Mouse (Mus musculus) kidney, adult 18-20 months (tissue): ENCODE results near the gene Apoc2.

ENCODE experiments used
- DNase-seq: peaks from one replicate; pipeline ENCODE4 v3.0.0; 2021

The Apoc2 gene

DNA sequence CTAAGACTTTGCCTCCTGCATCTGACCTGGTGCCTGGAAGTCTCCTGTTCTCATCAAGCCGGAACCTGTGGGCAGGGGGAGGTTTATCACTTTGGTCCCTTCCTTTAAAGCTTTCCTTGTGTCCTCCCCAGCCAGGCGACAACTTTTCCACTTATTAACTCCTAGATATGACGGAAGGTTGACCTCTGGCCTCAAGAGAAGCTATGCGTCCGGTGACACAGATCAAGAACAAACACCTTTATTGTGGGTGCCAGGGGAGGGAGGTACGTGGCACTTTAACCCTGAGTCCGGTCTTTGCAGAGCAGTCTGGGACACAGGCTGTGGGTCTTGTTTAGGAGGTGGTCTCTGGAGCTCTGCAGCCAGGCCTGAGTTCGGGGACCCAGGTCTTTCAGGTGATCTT, at the start of gene Apoc2:
Apoc2 (minus strand) TSS at position 70 of the 400 bp plus-strand sequence.
- no peak for DNase-seq

DNA sequence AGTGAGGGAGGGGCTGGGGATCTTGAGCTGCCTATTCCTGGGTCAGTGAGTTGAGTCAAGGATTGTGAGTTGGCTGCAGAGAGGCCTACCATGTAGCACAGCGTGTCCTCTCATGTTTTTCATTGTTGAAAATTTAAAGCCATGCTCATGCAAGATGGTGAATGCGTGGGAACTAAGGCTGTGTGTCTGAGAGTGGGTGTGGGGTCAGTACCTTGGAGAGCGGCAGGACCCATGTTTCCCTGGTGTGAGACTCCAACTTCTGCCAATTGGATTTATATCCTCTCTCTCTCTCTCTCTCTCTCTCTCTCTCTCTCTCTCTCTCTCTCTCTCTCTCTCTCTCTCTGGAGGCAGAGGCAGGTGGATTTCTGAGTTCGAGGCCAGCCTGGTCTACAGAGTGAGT, 48.8 kb upstream of the Apoc2 start:
- DNase-seq, result no peak

DNA sequence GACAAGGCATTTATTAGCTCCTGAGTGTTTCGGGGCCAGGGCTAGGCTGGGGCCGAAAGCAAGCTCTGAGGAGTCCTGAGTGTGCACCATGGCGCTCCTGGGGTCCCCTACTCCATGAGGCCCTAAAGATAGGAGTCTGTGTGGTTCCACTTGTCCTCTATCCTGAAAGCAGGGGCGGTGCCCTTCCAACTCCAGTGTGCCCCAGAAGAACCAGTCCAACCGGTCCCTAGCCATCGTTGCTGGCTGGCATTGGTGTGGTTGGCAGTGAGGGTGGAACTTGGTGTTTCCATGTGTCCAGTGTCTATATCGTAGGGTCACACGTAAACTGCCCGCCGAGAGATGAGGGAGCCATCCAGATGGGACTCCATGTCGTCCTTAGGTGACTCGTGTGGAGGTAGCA, 46.4 kb upstream of the Apoc2 start:
- peak; percentile 38 for DNase-seq

DNA sequence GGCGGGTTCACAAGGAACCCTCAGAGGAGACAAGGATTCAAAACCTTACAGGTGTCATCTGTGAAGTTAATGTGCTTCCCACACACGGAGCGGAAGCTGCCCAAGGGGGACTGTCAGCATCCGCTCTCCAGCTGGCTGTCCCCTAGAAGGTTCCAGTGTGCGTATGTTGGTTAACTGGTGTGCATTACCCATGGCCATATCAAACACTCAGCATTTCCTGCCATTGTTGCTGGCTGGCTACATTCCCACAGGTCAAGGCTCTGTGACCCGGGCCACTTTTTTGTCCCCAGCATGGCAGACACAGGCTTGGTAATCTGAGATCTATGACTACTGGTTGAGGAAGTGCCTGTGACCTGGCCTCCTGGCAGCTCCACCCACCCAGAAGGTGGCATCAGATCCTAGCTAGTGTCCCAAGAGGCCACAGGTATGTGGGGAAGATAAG, 45.0 kb upstream of the Apoc2 start:
- DNase-seq, result peak; percentile 65

DNA sequence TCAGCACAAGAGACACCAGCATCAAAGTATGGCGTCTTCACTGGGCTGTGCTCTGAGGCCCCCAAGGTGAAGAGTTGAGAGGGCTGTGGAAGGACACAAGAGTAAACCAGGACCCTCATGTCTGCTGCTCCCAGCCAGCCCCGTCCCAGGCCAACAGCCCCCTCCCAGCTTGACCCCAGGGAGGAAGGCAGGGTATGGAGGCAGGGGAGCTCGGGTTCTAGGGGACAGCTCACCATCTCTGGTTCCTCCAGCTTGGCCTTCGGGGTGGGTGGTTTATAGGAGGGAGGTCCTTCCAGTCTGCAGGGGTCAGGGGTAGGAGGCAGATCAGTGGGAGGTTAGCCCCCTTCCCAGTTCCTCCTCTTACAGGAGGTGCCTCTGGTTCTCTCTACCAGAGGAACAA, 41.5 kb upstream of the Apoc2 start:
- no peak for DNase-seq

DNA sequence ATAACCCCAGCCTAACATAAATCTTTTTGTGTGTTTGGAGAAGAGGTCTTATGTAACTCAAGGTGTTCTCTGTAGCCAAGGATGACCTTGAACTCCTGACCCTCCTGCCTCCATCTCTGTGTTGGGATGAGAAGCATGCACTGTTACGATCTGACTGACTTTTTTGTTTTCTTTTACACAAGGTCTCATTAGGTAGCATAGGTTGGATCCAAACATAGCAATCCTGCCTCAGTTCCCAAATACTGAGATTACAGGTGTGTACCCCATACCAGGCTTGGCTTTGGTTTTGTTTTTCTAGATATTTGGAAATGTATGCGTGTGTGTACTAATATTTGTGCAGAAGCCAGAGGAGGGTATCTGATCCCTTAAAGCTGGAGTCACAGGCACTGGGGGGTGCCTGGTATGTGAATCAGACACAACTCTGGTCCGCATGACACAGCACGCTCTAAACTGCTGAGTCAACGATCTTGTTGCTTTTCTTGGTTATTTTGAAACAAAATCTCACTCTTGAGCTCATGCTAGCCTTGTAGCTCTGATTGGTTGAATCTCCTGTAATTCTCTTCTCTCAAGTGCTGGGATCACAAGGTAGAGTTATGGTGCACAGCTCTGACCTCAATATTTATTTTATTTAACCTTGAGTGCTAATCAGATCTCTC, 40.7 kb upstream of the Apoc2 start:
- DNase-seq, result no peak

DNA sequence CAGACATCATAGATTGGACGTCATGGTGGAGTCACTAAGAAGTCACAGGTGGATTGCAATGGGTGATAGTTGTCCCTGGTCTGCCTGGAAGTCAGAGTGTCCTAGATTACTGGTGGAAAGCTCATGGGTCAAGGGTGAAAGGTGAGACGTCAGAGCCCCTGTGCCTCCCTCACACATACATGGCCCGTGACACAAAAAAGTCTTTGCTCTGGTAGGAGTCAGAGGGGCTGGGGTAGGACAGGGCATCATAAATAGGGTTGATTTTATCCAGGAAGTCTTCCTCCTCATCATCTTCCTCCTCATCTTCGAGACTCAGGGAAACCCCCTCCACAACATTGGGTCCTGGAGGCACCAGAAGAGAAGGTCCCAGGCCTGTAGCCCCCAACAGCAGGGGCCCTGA, 39.6 kb upstream of the Apoc2 start:
- DNase-seq, result no peak

DNA sequence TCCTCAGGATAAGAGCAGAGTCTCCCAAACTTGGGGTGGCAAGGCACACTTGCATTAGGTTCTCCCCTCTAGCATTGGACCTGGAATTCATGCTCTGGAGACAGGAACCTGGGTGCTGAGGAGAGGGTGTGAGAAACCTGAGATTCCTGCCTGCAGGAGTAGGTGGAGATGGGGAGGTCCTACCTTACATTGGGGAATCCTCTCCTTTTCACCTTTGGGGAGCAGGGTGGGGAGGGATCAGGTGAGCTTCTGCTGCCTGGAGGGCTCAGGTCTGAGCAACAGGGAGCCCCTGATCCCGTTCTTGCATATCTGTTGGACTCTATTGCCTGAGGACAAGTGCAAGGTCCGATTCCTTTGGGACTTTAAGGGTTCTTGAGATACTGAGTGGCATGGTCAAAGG, 39.1 kb upstream of the Apoc2 start:
- no peak for DNase-seq

DNA sequence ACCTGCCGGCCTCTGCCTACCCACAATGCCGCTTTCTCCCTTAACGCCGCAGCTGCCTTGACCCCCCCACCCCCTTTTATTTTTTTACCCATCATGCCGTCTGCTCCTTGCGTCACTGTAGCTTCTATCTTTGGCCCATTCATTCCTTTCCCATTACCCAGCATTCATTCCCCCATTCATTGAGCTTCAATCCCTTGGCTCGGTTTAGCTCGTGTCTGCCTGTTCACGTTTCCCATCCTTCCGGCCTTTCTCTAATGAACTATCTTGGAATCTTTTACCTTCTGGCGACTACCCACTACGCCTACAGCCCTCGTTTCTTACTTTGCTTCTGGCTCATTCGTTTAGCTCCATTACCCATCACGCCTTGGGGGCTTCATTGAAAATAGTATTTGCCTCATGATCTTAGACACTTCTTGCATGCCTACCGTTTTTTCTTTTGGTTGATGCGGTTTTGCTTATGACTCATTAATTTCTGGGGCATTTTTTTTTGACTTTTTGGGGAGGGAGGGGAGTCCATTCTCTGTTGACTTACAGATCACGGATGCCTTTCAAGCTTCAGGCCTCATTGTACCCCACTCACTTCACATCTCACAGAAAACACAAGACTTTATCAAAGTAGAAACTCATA, 38.4 kb upstream of the Apoc2 start:
- DNase-seq, result no peak

DNA sequence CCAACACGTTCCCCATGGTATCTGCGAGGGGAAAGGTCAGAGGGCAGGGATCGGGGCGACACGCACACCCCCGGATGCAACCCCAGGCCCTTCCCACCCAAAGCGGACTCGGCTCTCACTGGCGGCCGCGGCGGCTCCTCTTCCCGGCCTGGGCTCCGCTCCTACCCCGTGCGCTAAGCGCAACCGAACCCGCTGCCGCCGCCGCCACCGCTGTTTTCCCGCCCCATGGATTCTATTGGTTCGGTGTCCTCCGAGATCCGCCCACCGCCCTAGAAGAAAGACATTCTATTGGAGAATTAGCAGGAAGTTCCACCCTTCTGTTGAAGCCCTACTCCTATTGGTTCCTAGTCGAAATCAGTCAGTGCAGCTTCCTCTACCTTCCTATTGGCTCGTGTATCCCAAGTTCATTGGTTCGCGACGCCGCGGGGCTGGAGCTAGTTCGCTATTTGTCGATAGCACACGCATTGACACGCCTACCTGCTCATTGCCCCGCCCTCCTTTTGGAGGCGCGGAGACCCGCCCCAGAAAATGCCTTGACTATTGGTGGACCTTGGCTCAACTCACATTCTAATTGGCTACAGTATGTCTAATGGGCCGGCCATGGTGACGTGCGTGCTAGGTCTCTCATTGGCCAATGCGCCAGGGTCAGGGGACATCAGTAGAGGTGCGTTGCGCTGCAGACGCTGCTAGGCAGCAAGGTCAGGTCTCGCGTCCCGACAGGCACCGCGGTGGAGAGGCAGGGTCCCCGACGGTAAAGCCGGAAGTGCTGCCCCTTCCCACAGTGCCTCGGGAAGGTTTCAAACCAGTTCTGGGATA, 37.7 kb upstream of the Apoc2 start, which contains the start of gene Tomm40:
Tomm40 (minus strand) TSS at position 200 of the 816 bp plus-strand sequence.
- peak; percentile 98 for DNase-seq

DNA sequence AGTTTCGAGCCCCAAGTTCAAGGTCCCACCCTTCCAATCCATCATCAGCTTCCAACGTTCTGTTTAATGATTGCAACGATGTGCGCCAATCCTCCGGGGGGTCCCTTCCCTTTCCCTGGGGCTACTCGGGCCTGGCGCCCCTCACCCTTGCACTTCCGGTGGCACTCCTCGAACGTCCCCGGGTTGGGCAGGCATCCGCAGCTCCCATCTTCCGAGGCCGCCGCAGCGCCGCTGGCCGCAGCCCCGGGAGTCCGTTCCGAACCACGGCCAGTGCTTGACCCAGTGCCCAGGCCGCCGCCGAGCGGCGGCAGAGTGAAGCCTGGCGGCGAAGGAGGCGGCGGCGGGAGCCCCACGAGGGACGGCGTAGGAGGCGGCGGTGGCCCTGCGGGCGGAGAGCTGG, 37.1 kb upstream of the Apoc2 start:
- no peak for DNase-seq

DNA sequence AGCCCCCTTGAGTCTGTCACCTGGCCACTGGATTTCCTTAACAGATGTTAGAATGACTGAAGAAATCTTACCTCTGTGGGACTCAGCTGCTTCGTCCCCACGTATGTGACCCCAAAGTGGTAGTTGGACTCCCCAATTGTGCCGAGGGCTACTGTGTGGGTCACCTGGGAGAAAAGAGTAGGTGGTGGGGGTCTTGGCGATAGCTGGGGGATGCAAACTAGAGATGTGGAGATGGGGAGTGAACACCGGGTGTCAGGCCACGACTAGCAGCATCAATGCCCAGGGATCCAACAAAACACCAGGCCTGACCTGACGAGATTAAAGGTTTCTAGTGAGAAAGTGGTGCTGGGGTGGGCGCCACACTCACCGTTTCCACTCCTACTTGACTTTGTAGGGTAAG, 35.9 kb upstream of the Apoc2 start:
- no peak for DNase-seq

DNA sequence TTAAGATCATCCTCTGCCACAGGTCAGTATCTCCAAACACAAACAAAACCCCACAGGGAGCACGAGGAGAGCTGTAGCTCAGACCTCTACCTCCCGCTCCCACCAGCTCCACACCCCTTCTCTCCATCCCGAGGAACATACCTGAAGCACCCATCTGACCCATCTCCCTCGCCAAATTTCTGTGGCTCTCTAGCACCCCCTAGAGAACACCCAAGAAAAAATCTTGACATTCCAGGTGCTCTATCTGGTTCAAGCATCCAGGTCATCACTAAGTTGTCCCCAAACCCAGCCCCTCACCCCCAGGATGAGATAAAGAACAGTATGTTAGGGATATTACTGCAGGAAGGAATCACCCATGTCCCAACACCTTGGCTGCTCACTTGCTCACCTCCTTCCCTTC, 35.5 kb upstream of the Apoc2 start:
- peak; percentile 27 for DNase-seq

DNA sequence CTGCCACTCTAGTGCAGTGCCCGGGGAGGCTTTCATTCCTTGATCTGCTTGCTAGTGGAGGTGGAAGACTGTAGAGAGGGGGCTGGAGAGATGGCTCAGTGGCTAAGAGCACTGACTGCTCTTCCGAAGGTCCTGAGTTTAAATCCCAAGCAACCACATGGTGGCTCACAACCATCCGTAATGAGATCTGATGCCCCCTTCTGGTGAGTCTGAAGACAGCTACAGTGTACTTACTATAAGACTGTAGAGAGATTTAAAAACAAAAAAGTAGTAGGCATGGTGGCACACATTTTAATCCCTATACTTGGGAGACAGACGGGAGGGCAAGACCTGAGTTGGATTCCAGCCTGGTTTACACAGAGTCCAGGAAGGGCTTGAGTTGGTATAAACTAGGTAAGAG, 34.7 kb upstream of the Apoc2 start:
- no peak for DNase-seq

DNA sequence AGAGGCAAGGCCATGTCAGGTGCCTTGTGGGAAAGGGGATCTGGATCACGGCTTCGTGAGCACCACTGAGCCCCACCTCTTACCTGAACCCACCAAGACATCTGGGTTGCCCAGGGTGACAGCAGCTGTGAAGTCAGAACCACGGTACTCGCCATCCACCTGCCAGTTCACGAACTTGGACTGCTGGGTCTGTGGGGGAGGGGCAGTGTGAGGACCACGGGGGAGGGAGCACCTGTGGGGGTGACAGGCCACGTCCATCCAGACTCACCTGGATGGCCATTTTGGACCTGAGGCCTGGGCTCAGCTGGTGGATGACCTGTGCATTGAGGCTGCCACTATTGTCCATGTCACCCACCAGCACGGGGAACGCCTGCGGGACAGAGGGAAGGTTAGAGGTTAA, 32.9 kb upstream of the Apoc2 start:
- DNase-seq, result no peak

DNA sequence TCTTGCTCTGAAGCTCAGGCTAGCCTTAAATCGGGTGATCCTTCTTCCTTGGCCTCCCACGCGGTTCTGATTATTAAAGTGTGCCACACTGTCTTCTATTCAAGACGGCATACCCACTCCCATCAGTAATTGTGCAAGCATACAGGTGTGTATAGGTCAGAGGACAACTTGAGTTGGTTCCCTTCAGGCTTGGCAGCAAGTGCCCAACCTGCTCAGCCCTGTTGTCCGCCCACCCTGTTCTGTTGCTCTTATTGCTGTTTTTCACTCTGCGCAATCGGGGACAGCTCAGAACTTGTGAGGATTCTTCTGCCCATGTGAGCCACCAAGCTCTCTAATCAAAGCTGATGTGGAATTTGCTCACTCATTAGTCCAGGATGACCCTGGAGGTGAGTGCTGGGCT, 27.5 kb upstream of the Apoc2 start:
- no peak for DNase-seq

DNA sequence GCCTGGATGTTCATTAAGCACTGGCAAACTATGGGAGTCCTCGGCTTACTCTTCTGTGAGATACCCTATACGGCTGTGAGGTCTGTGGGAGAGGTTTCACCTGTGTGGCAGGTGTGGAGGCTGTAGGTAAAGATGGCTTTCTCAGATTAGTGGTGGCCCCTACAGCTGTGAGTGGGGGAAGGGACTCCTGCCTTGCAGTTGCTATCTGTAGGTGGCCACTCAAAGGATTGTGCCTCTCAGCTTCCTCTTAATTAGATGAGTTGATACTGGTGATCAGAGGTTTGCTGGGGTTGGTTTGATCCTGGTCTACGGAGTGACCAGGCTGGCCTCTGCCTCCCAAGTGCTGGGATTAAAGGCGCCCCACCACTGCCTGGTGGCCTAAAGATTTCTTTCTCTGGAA, 26.7 kb upstream of the Apoc2 start:
- DNase-seq, result no peak

DNA sequence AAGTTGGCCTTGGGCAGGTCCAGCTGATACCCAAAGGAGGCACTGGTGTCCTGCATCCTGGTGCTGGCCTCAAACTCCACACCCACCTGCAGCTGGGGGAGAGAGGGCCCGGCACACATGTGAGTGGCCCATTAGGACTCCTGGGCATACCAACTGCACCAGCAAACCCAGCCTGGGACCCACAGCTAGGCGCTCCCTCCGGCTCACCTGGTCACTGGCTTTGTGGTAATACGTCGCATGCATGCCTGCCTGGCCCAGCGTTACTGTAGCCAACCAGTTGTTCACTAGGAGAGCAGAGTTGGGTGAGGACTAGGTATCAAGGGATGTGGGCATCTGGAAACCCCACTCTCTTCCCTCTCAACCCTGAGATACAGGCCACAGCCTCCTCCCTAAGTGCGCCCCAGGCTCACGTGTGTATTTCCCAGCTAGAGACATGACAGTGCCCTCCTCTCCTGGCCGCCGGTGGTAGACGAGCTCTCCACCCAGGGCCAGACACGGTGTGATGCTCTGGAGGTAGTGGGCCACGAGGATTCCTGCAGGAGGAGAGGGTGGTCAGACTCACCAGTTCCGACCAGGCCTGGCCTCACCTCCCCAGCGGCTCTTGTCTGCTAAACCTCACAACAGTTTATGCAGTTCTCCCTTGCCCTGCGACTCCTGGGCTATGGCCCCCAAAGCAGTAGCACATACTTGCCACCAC, 25.3 kb upstream of the Apoc2 start:
- DNase-seq, result no peak

DNA sequence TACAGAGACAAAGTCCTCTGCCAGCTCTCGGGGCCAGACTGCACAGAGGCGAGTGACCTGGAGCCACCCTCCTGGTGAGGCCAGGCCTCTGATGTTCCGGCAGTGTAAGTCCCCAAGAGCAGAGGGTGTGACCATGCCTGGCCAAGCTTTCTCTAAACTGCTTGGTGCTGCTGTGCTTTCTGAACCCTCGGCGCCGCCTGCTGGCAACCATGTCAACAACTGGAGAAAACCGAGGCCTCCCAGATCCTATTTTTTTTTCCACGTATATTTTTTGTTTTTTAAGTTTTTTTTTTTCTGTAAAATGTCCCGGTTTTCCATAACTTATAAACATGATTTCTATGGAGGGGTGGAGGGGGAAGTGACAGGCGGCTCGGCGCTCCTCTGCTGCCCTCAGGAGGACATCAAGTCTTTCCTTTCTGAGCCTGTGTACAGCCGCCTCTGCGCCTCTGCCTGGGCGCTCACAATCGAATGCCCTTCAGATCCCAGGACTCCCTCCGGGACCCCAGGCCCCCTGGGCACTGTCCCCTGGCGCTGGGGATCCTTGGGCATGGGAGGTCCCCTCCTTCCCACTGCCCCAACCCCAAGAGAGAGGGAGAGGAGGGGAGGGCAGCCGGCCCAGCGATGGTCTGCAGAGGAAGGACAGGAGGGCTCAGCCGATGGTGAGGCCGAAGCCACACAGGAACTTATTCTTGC, 23.5 kb upstream of the Apoc2 start:
- DNase-seq, result peak; percentile 83

DNA sequence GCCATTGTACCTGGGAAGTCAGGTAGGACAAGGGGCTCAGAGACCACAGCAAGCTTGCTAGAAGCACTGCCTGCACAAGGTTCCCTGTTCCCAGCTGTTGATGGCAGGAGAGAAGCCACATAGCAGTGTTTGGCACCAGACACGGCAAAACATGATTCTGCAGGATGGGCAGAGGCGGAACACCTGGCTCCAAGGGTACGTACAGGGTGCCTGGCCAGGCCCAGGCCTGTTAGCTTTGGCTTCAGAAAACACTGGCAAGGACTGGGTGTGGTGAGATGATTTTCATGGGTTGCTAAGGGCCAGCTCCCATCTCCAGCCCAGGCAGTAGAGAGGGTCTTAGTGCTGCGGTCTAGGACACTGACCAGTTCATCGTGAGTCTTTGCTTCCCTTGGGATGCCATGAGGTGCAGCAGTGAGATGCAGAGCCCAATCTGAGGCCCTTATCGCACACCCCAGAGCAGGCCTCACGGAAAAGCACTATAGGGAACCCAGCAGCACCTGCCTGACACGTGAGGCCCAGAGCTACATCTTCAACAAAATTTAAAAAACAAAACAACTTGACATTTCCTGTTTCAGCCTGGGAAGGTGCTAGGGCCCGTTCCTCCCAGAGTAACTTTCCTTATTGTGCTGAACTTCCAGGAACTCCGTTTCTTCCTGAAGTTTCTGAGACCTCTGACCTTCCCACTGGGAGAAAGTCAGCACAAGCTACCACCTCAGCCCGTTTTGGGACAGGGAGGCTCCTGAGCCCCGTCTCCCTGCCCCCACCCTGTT, 22.7 kb upstream of the Apoc2 start:
- DNase-seq, result no peak

DNA sequence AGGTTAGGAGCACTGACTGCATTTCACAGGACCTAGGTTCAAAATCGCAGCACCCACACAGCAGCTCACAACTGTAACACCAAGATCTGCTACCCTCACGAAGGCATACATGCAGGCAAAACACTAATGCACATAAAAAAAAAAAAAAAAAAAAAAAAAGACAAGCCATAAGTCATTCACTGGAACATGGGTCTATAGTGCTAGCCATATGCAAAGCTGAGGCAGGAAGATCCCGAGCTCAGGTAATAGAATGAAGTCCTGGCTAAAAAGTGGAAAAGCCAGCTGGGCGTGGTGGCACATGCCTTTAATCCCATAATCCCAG, 22.0 kb upstream of the Apoc2 start:
- no peak for DNase-seq
